Mouse (Mus musculus): ENCODE results near the gene Cryzl1. TPM values are rescaled to one million over a fixed set of nuclear protein-coding genes. Genes with fewer than 3 reads are reported as not detected.

The Cryzl1 gene
- polyA plus RNA-seq, 1 experiment from 2014 or later: 68.7 TPM

DNA sequence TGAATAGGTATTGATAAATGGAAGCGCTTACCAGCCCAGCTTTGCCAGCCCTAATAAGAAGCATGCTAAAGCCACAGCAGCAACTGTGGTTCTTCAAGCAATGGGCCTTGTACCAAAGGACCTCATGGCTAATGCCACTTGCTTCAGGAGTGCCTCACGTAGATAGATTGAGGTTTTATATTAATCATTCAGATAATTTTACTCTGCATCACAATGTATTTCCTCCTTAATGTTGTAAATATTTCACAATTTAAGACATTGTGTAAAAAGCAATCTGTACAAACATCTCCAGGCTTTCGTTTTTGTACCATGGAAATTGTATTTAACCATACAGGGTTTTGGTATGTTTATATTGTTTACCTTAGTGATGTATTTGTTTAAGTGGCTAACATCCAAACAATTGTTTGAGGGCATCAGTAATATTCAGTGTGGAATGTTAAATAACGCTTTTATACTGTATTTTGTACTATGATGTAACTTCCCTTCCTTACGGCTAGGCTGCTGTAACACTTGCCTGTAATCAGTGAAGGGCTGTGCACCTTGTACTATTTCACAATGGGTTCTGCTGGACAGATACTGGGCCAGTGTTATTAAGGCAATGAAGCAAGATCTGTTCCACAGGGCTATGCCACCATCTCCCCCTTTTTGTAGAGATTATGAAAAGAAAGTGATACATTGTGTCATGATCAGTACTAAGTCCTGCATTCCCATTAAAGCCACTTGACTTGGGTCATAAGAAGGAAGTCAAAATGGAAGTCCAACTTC, 50.4 kb downstream of the Cryzl1 start:
- no peaks in the 10 kb centered on the region for H3K4me1 ChIP-seq (replicated peaks)
- H3K4me2 ChIP-seq (replicated peaks): no peak overlapping the region
- H3K4me3 ChIP-seq (replicated peaks): no peak overlapping the region
- H3K27ac ChIP-seq: no peak overlapping the region
- peak; percentile 91 for ATAC-seq
- no peaks in the 10 kb centered on the region for H3K9me3 ChIP-seq
- WGBS: 76% methylated on average over 5 of the region's 5 CpGs
- peaks cover 23% of the 10 kb centered on the region for H3K36me3 ChIP-seq
- no peaks in the 10 kb centered on the region for H3K27me3 ChIP-seq (replicated peaks)
- H3K9ac ChIP-seq: no peak overlapping the region

DNA sequence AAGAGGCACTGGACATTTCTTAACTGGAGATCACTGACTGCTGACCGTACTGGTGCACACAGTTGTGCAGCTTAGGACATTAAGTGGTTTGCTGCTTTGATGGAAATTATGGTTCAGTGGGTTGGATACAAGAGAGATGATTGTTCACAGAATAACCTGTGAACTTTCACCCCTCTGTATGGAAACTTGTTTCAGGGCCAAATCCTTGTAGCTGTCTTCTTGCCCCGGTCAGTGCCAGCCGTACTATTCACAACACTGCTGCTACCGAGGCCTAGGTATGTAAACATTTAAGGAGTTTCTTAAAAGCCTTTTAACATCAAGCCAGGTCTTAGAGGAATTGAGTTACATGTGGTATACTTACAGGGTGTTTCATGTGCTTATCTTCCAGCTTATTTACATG, 54.3 kb downstream of the Cryzl1 start:
- no peak for ATAC-seq
- 72% methylated on average over 4 of the region's 4 CpGs for WGBS
- Histone ChIP-seq H3K36me3 (peaks cover 45% of the 10 kb centered on the region), H3K27me3 (replicated peaks) (no peaks in the 10 kb centered on the region), H3K9ac (no peak overlapping the region), H3K9me3 (no peaks in the 10 kb centered on the region), H3K4me1 (replicated peaks) (no peaks in the 10 kb centered on the region), H3K27ac (no peak overlapping the region), H3K4me2 (replicated peaks) (no peak overlapping the region), H3K4me3 (replicated peaks) (no peak overlapping the region)

DNA sequence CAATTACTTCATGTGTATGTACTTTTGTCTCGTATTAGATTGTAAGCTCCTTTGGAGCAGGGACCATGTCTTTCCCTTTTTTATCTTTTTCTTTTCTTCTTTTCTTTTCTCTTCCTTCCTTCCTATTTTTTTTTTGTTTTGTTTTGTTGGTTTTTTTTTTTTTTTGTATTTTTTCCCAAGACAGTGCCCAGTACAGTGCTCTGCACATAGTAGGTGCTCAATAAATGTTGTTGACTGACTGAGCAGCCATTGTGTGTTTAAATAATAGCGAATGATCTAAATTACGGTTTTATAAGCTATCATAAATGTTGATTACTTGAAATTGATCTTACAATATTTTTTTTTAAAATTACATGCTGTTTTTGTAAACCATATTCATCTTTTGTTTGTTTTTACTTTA, 65.0 kb downstream of the Cryzl1 start:
- ATAC-seq: no peak
- Histone ChIP-seq H3K4me1 (replicated peaks) (no peaks in the 10 kb centered on the region), H3K27me3 (replicated peaks) (no peaks in the 10 kb centered on the region), H3K36me3 (peaks cover 49% of the 10 kb centered on the region), H3K9me3 (no peaks in the 10 kb centered on the region), H3K27ac (no peak overlapping the region), H3K9ac (no peak overlapping the region), H3K4me3 (replicated peaks) (no peak overlapping the region), H3K4me2 (replicated peaks) (no peak overlapping the region)
- 91% methylated on average over 3 of the region's 3 CpGs for WGBS

DNA sequence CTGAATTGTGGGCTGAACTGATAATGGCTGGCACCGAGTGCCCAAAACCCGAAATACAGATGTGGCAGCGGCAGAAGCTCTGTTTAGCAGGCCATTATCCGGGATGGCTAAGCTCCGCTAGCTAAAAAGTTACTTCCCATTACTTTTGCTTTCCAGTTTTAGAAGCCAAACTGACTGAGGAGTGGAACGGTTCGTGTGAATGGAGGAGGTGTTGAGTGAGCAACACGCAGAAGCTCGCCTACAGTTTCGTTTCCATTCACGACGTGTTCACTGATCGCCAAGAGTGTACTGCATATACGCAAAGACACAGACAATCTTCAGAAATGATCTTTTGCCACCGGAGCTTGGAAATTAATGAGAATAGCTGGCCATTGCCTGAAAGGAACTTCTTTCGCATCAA, 66.4 kb downstream of the Cryzl1 start:
- 96% methylated on average over 16 of the region's 16 CpGs for WGBS
- no peaks in the 10 kb centered on the region for H3K4me1 ChIP-seq (replicated peaks)
- no peaks in the 10 kb centered on the region for H3K9me3 ChIP-seq
- H3K36me3 ChIP-seq: peaks cover 62% of the 10 kb centered on the region
- no peak overlapping the region for H3K4me2 ChIP-seq (replicated peaks)
- H3K27me3 ChIP-seq (replicated peaks): no peaks in the 10 kb centered on the region
- H3K27ac ChIP-seq: no peak overlapping the region
- no peak for ATAC-seq
- H3K4me3 ChIP-seq (replicated peaks): no peak overlapping the region
- H3K9ac ChIP-seq: no peak overlapping the region

DNA sequence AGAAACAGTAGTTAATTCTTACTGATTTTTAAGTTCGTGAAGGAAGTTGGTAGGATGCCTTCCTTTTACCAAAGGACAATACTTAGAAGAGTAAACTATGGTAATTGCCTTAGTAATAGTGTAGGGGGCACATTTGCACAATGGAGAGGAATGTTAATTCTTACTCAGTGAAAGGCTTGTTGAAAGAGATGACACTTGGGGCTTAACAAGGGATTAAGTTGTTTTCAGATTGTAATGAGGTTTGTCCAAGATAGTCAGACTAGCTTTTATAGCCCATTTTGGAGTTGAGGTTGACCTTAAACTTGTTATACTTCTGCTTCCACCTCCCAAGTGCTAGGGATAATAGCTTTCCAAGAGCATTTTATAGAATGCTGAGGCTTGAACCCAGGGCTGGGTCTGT, 67.4 kb downstream of the Cryzl1 start:
- H3K36me3 ChIP-seq: peaks cover 67% of the 10 kb centered on the region
- no peak overlapping the region for H3K4me2 ChIP-seq (replicated peaks)
- no peak overlapping the region for H3K4me3 ChIP-seq (replicated peaks)
- H3K27ac ChIP-seq: no peak overlapping the region
- no peaks in the 10 kb centered on the region for H3K4me1 ChIP-seq (replicated peaks)
- 68% methylated on average over 1 of the region's 1 CpGs for WGBS
- no peak for ATAC-seq
- no peak overlapping the region for H3K9ac ChIP-seq
- H3K9me3 ChIP-seq: no peaks in the 10 kb centered on the region
- H3K27me3 ChIP-seq (replicated peaks): no peaks in the 10 kb centered on the region

DNA sequence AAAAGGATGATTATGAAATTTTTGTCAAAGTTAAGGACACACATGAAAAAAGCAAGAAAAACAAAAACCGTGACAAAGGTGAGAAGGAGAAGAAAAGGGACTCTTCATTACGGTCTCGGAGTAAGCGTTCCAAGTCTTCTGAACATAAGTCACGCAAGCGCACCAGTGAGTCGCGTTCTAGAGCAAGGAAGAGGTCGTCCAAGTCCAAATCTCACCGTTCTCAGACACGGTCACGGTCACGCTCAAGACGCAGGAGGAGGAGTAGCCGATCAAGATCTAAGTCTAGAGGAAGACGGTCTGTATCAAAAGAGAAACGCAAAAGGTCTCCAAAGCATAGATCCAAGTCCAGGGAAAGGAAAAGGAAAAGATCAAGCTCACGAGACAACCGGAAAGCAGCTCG, 69.0 kb downstream of the Cryzl1 start:
- ATAC-seq: no peak
- H3K4me2 ChIP-seq (replicated peaks): no peak overlapping the region
- no peaks in the 10 kb centered on the region for H3K4me1 ChIP-seq (replicated peaks)
- no peak overlapping the region for H3K27ac ChIP-seq
- WGBS: 95% methylated on average over 20 of the region's 20 CpGs
- H3K9me3 ChIP-seq: no peaks in the 10 kb centered on the region
- no peak overlapping the region for H3K4me3 ChIP-seq (replicated peaks)
- H3K9ac ChIP-seq: no peak overlapping the region
- H3K36me3 ChIP-seq: peaks cover 70% of the 10 kb centered on the region
- no peaks in the 10 kb centered on the region for H3K27me3 ChIP-seq (replicated peaks)

DNA sequence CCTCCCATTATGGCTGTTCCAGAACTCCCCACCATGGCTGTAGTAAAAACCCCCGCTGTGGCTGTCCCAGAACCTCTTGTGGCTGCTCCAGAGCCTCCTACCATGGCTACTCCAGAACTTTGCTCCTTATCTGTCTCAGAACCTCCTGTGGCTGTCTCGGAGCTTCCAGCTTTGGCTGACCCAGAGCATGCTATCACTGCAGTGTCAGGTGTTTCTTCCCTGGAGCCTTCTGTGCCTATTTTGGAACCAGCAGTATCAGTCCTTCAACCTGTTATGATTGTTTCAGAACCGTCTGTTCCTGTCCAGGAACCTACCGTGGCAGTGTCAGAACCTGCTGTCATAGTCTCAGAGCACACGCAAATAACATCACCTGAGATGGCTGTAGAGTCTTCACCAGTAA, 70.3 kb downstream of the Cryzl1 start:
- WGBS: 94% methylated on average over 5 of the region's 5 CpGs

DNA sequence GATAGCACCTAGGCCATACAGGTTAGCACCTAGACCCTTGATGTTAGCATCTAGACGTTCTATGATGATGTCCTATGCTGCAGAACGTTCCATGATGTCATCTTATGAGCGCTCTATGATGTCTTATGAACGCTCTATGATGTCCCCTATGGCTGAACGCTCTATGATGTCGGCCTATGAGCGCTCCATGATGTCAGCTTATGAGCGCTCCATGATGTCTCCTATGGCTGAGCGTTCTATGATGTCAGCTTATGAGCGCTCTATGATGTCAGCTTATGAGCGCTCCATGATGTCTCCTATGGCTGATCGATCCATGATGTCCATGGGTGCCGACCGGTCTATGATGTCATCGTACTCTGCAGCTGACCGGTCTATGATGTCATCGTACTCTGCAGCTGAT, 71.5 kb downstream of the Cryzl1 start:
- H3K27ac ChIP-seq: no peak overlapping the region
- no peak overlapping the region for H3K4me2 ChIP-seq (replicated peaks)
- peak; percentile 35; the same call in 1 of the 2 replicates for ATAC-seq
- H3K9me3 ChIP-seq: no peaks in the 10 kb centered on the region
- H3K9ac ChIP-seq: no peak overlapping the region
- peaks cover 64% of the 10 kb centered on the region for H3K36me3 ChIP-seq
- H3K4me3 ChIP-seq (replicated peaks): no peak overlapping the region
- H3K4me1 ChIP-seq (replicated peaks): 0 out of 2 replicates have a peak, but pooled peaks cover under 1% of the 10 kb centered on the region
- no peaks in the 10 kb centered on the region for H3K27me3 ChIP-seq (replicated peaks)
- 97% methylated on average over 17 of the region's 17 CpGs for WGBS

More for the DNA sequence above, 70.3 kb downstream of the Cryzl1 start:
- no peaks in the 10 kb centered on the region for H3K9me3 ChIP-seq
- H3K4me2 ChIP-seq (replicated peaks): no peak overlapping the region
- H3K4me1 ChIP-seq (replicated peaks): no peaks in the 10 kb centered on the region
- no peaks in the 10 kb centered on the region for H3K27me3 ChIP-seq (replicated peaks)
- H3K36me3 ChIP-seq: peaks cover 68% of the 10 kb centered on the region
- no peak overlapping the region for H3K9ac ChIP-seq
- no peak overlapping the region for H3K4me3 ChIP-seq (replicated peaks)
- no peak overlapping the region for H3K27ac ChIP-seq
- ATAC-seq: no peak

DNA sequence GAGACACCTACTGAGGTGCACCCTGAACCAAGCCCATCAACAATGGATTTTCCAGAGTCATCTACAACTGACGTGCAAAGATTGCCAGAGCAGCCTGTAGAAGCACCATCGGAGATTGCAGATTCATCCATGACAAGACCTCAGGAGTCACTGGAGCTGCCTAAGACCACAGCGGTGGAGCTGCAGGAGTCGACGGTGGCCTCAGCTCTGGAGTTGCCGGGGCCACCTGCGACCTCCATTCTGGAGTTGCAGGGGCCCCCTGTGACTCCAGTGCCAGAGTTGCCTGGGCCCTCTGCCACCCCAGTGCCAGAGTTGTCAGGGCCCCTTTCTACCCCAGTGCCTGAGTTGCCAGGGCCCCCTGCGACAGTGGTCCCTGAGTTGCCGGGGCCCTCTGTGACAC, 73.5 kb downstream of the Cryzl1 start:
- Histone ChIP-seq H3K4me2 (replicated peaks) (no peak overlapping the region), H3K4me3 (replicated peaks) (no peak overlapping the region), H3K27me3 (replicated peaks) (no peaks in the 10 kb centered on the region), H3K27ac (no peak overlapping the region), H3K4me1 (replicated peaks) (peaks cover 4% of the 10 kb centered on the region; the same call in 1 of the 2 replicates), H3K9me3 (no peaks in the 10 kb centered on the region), H3K36me3 (peaks cover 67% of the 10 kb centered on the region), H3K9ac (no peak overlapping the region)
- 95% methylated on average over 9 of the region's 9 CpGs for WGBS
- no peak for ATAC-seq

DNA sequence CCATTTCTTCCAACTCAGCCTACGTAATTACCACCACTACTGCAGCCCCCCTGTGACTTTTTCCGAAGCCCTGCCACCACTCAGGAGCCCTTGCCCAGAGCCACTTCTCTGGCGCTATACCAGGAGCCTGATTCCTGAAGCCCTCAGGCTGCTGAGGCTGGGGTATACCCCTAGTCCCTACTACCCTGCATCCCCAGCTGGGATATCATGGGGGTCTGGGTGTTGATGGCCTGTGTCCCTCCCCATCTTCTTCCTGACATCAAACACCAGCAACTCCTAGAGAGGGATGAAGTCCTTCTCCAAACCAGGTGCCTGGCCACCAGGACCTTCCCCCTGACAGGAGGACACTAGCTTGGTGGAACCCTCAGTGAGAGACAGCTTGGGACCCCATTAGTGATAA, 76.6 kb downstream of the Cryzl1 start:
- Histone ChIP-seq H3K4me1 (replicated peaks) (peaks cover 8% of the 10 kb centered on the region; the same call in 1 of the 2 replicates), H3K9ac (no peak overlapping the region), H3K4me3 (replicated peaks) (no peak overlapping the region), H3K36me3 (peaks cover 36% of the 10 kb centered on the region), H3K9me3 (no peaks in the 10 kb centered on the region), H3K27ac (no peak overlapping the region), H3K27me3 (replicated peaks) (no peaks in the 10 kb centered on the region), H3K4me2 (replicated peaks) (no peak overlapping the region)
- no peak for ATAC-seq
- 93% methylated on average over 3 of the region's 3 CpGs for WGBS

DNA sequence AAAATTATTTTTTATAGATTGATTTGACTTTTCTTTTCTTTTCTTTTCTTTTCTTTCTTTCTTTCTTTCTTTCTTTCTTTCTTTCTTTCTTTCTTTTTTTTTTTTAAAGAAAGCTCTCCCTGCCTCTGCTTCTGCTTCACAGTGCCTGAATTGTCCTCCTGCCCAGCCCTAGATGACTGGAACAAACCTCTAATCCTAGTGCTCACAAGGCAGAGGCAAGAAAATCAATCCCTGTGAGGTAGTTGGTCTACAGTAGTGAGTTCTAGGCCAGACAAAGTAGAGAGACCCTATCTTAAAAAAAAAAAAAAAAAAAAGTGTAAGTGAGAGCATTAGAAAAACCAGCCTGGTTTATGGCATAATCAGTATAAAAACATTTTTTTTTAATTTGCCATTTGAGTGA, 79.0 kb downstream of the Cryzl1 start:
- Histone ChIP-seq H3K9ac (no peak overlapping the region), H3K36me3 (peaks cover 12% of the 10 kb centered on the region), H3K4me3 (replicated peaks) (no peak overlapping the region), H3K4me1 (replicated peaks) (peaks cover 10% of the 10 kb centered on the region; the same call in 1 of the 2 replicates), H3K9me3 (no peaks in the 10 kb centered on the region), H3K4me2 (replicated peaks) (no peak overlapping the region), H3K27me3 (replicated peaks) (no peaks in the 10 kb centered on the region), H3K27ac (no peak overlapping the region)
- ATAC-seq: no peak

DNA sequence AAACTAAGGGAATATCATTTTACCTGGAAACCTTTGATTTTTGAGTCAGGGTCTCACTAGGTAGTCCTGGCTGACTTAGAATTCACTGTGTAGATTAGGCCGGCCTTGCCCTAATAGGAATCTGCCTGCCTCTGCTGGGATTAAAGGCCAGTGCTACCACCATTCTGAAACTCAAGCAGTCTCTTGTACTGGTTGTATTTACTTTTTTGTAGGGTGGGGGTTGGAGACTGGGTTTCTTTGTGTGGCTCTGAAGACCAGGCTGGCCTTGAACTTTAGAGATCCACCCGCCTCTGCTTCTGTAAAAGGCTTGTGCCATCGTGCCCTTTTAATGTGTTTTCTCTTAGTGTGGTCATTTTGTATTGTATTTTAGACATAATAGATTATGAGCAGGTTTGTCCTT, 79.5 kb downstream of the Cryzl1 start:
- Histone ChIP-seq H3K27me3 (replicated peaks) (no peaks in the 10 kb centered on the region), H3K27ac (no peak overlapping the region), H3K9me3 (no peaks in the 10 kb centered on the region), H3K9ac (peak overlapping the region; percentile 3; the same call in 1 of the 2 replicates), H3K4me3 (replicated peaks) (peak overlapping the region; percentile 19), H3K36me3 (peaks cover 10% of the 10 kb centered on the region), H3K4me2 (replicated peaks) (peak overlapping the region; percentile 48), H3K4me1 (replicated peaks) (peaks cover 13% of the 10 kb centered on the region; the same call in 1 of the 2 replicates)
- no peak for ATAC-seq
- 56% methylated on average over 3 of the region's 3 CpGs for WGBS

DNA sequence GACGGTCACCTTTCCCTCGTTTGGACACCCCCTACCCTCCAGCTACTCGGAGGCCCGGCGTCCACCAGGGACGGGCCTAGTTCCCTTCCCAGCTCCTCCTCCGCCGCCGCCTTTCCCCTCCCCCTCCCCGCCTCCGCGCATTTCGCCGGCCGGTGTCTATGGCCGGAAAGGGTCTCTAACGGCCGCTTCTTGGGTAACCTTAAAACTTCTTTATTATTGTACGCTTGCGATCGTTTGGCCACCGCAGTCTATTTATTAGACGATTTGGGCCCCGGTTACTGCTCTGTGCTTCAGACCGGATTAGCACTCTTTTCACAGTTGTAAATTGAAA, 80.6 kb downstream of the Cryzl1 start:
- no peaks in the 10 kb centered on the region for H3K9me3 ChIP-seq
- peaks cover 10% of the 10 kb centered on the region for H3K36me3 ChIP-seq
- WGBS: under 1% methylated on average over 25 of the region's 25 CpGs
- ATAC-seq: peak; percentile 73
- H3K4me2 ChIP-seq (replicated peaks): peak overlapping the region; percentile 46
- peak overlapping the region; percentile 60 for H3K4me3 ChIP-seq (replicated peaks)
- H3K27me3 ChIP-seq (replicated peaks): no peaks in the 10 kb centered on the region
- peak overlapping the region; percentile 92 for H3K27ac ChIP-seq
- H3K9ac ChIP-seq: peak overlapping the region; percentile 83
- peaks cover 13% of the 10 kb centered on the region; the same call in 1 of the 2 replicates for H3K4me1 ChIP-seq (replicated peaks)
